Mouse (Mus musculus): ENCODE results near the gene Nfasc.
A peak's percentile ranks its signal among the peaks of the same experiment; 100 is the strongest.

Nfasc gene

GRCm38 (mm10) chr1:132640256-132640655 is 101.3 kb downstream of the Nfasc start:
- DNase-seq: no peak

- no peak for DNase-seq
Measured at GRCm38 (mm10) chr1:132637346-132637745, 104.3 kb downstream of the Nfasc start.

GRCm38 (mm10) chr1:132629611-132630370 is 111.8 kb downstream of the Nfasc start:
- no peak for DNase-seq

GRCm38 (mm10) chr1:132628599-132628998 is 113.0 kb downstream of the Nfasc start:
- no peak for DNase-seq

GRCm38 (mm10) chr1:132628183-132628582 is 113.4 kb downstream of the Nfasc start:
- DNase-seq: no peak

- no peak for DNase-seq
Measured at GRCm38 (mm10) chr1:132626125-132626756, 115.4 kb downstream of the Nfasc start.

- DNase-seq: no peak
Measured at GRCm38 (mm10) chr1:132625034-132625433, 116.6 kb downstream of the Nfasc start.

GRCm38 (mm10) chr1:132624466-132624865 is 117.1 kb downstream of the Nfasc start:
- DNase-seq: no peak

GRCm38 (mm10) chr1:132623641-132624336 is 117.8 kb downstream of the Nfasc start:
- DNase-seq: peak in 1 of 2 experiments; percentile 17

- DNase-seq: no peak
Measured at GRCm38 (mm10) chr1:132612066-132612465, 129.5 kb downstream of the Nfasc start.

- DNase-seq: peak; percentile 80 to 82
Measured at GRCm38 (mm10) chr1:132609048-132609634, 132.5 kb downstream of the Nfasc start.

- DNase-seq: no peak
Measured at GRCm38 (mm10) chr1:132602161-132602560, 139.4 kb downstream of the Nfasc start.

- DNase-seq: no peak
Measured at GRCm38 (mm10) chr1:132598024-132598423, 143.6 kb downstream of the Nfasc start.

GRCm38 (mm10) chr1:132595741-132596140 is 145.9 kb downstream of the Nfasc start:
- no peak for DNase-seq

GRCm38 (mm10) chr1:132594587-132594986 is 147.0 kb downstream of the Nfasc start:
- peak; percentile 84 for DNase-seq

GRCm38 (mm10) chr1:132592145-132592544 is 149.5 kb downstream of the Nfasc start:
- no peak for DNase-seq

- DNase-seq: no peak
Measured at GRCm38 (mm10) chr1:132591399-132591930, 150.1 kb downstream of the Nfasc start.

- peak; percentile 39 to 65 for DNase-seq
Measured at GRCm38 (mm10) chr1:132586679-132587201, 154.9 kb downstream of the Nfasc start.

GRCm38 (mm10) chr1:132585376-132585775 is 156.2 kb downstream of the Nfasc start:
- DNase-seq: no peak

- DNase-seq: no peak
Measured at GRCm38 (mm10) chr1:132582998-132583604, 158.5 kb downstream of the Nfasc start.

- no peak for DNase-seq
Measured at GRCm38 (mm10) chr1:132581845-132582839, 159.5 kb downstream of the Nfasc start.
